Mouse (Mus musculus) thymus, adult 2 months (tissue): Measurements from ENCODE around the gene Gp5.

Experiments used
- CTCF ChIP-seq: fragments of 200-500 bp; IDR thresholded peaks from 2 replicates; pipeline ENCODE4 v1.5.1; 2012; ENCODE audit warnings: mild to moderate bottlenecking, control low read depth, low read length, moderate library complexity, borderline replicate concordance; ENCODE audit not compliant: control insufficient read depth, poor library complexity, insufficient read depth; ENCODE audit errors: extremely low read depth
- POLR2A ChIP-seq: fragments of 200-500 bp; IDR thresholded peaks from 2 replicates; pipeline ENCODE4 v1.6.1; 2012; ENCODE audit warnings: mild to moderate bottlenecking, low read length, control low read depth, moderate library complexity; ENCODE audit not compliant: control insufficient read depth, poor library complexity, insufficient read depth; ENCODE audit errors: extremely low read depth

- TF ChIP-seq CTCF, result no peak
- no peak for TF ChIP-seq POLR2A
Observed at GRCm38 (mm10) chr16:30290436-30290835, 20.1 kb downstream of the Gp5 start.
